Mouse (Mus musculus) activated CD4-positive, CD25-positive, alpha-beta regulatory T cell, adult 4 months (primary cell): ENCODE data around the gene Klhl4. TPM values are rescaled to one million over a fixed set of nuclear protein-coding genes. Genes with fewer than 3 reads are reported as not detected.

Experiments used
- ATAC-seq: one replicate; pipeline ENCODE4 v1.8.0; 2017
- polyA plus RNA-seq, 2 experiments: library from polyadenylated mRNA; unstranded; fragments of 100-300 nt; shearing (Covaris generic); gene quantifications; one replicate each; pipeline ENCODE4 v1.2.1; 2017

Klhl4 gene
- under 1 TPM; 0.59 to 0.70 TPM for polyA plus RNA-seq

DNA sequence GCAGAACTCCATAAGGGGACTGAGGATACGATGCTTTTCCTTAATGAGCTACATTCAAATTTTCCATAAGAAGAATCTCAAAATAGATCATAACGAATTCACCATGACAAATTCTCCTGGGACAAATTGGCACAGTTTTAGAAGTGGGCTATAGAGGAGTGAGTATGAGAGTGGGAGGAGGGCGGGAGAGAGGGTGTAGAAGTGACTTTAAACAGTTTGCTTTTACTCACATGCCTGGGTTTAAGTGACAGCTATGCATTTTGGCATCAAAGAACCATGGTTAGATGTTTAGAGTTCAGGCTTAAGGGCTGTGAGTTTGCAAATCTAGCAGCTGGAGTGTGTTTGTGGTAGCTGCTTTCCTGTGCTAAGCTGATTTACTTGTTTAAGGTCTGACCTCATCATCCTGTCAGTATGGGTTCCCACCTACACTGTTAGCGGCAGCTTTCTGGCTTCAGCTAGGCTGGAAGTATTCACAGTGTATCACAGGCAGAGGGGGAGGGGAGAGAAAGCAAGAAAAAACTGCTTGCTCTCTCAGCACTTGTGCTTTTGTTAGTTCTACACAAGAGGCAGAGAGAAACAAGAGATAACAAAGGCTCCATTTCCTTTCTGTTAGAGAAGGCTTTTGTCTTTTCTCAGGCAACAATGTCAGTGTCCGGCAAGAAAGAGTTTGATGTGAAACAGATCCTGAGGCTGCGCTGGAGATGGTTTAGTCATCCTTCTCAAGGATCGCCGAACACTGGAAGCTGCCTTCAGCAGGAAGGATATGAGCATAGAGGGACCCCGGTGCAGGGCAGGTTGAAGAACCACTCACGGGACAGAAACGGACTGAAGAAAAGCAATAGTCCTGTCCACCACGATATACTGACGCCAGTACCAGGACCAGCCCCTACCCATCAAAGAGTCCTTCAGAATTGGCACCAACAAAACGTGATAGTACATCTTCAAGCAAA is at the start of gene Klhl4:
Klhl4 (plus strand) TSS at position 552 of the 950 bp plus-strand sequence.
- ATAC-seq, result peak; percentile 32

DNA sequence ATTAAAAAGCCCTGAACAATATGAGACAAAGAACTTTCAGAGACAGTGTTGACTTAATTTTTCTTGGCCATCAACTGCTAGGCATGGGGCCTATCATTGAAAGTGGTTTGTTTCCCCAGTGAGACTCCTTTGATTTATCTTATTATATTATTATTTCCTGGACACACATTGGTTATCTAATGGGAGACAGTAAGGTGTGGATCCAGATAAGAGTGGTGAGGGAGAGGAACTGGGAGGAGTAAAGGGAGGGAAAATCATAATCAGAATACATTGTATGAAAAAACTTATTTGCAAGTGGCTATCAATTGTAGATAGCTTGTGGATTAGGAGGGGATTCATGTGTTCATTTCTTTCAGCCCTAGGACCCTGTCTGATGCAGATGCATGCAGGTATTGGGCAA is 10.0 kb downstream of the Klhl4 start:
- ATAC-seq, result no peak

DNA sequence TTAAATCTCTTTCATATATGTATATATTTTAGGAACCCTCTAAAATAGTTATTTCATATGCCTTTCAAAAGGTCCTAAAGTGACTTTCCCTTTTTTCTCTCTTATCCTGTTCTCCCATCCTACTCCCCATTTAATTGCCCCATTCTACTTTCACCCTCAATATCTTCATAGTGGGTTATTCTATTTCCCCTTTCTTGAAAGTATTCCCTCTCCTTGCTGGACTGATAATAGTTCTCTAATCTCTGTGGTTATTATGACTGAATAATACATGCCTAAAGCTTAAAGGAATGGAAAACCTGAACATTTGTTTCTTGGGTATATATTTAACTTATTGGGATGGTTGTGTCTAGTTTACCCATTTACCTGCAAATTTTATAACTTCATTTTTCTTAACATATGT is 12.6 kb downstream of the Klhl4 start:
- no peak for ATAC-seq

DNA sequence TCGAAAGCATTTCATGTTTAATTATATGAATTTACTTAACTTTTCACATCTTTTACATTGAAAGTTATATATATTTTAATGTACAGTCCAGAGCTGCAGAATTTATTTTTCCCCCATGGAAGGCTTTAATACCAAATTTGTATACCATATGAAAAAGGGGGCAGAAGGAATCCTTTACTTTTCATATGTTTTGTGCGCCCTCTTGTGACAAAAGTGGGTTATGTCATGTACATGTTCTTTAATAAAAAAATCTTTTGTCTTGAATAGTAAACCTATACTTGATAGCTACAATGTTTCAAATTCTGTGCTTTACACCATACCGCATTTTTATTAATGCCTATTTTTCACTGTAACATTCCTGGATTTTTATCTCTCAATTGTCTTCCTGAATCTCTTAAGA is 84.0 kb downstream of the Klhl4 start:
- no peak for ATAC-seq

DNA sequence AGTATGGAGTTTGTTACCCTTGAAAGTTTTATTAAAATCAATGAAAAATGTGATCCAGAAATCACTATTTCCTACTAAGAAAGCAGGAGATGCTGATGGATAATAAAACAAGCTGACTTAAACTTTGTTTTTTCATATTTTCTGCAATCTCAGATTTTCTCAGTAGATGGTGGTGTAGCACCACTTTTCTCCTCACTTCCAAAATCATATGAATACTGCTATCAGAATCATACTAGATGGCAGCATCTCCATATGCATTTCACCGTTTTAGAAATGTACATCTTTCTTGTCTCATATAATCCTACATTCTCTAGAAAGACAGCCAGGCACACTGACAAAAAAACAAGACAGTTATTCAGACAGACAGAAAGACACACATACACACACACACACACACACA is 108.2 kb downstream of the Klhl4 start:
- no peak for ATAC-seq
